Mouse (Mus musculus) embryo, embryonic 9.5 days (tissue): ENCODE results near the gene Mcat.

Experiments used
- DNase-seq: peaks from one replicate; pipeline ENCODE4 v3.0.0-alpha.2; 2017; ENCODE audit errors: extremely low spot score

Mcat gene

DNA sequence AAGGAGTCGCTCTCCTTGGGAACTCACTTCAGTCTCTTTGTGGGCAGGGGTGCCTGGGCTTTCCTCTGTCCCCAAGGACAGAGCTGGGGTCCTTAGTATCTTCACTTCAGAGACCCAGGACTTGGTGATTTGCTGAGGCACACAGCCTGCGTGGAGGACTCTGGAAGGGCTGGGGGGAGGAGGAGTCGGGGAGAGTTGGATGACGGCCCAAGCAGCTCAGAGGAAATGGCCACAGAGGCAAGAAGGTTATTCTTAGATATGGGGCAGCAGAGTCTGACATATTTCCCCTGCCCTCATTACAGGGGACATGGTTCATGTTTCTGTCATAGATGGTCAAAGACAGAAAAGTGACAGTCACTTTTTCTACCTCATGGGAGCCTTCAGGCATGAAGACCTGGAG, 23.7 kb downstream of the Mcat start:
- DNase-seq = no peak

DNA sequence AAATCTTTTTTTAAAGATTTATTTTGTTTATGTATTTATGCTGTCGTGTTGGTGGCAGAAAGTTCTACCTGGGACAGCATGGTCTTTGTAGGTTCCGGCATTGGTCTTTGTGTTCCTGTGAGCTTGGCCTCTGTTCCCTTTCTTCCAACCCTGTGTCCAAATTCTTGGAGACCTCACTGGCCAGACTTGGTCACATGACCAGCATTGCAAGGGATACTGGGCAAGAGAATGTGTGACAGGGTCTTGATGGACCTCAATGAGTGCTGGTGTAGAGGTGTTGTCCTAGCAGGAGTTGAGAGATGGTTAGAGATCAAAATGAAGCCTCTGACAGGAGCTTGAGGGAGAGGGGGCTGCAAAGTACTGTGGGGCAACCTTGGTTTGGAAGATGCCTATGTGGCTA, 24.7 kb downstream of the Mcat start:
- no peak for DNase-seq

DNA sequence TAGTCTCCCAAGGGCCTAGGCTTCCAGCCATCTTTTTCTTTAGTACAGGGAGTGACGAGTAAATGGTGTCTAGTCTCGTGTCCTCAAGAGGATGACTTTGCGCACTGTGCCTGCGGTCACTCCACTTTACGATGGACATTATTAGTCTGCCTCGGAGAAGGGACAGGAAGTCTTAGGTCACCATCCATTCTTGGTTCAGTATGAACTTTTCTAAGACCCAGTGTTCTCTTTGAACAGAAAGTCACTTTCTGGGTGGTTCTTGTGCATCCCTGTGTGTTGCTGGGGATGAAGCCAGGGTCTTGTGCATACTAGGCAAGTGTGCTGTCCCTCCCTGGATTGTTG, 27.7 kb downstream of the Mcat start:
- DNase-seq = no peak

DNA sequence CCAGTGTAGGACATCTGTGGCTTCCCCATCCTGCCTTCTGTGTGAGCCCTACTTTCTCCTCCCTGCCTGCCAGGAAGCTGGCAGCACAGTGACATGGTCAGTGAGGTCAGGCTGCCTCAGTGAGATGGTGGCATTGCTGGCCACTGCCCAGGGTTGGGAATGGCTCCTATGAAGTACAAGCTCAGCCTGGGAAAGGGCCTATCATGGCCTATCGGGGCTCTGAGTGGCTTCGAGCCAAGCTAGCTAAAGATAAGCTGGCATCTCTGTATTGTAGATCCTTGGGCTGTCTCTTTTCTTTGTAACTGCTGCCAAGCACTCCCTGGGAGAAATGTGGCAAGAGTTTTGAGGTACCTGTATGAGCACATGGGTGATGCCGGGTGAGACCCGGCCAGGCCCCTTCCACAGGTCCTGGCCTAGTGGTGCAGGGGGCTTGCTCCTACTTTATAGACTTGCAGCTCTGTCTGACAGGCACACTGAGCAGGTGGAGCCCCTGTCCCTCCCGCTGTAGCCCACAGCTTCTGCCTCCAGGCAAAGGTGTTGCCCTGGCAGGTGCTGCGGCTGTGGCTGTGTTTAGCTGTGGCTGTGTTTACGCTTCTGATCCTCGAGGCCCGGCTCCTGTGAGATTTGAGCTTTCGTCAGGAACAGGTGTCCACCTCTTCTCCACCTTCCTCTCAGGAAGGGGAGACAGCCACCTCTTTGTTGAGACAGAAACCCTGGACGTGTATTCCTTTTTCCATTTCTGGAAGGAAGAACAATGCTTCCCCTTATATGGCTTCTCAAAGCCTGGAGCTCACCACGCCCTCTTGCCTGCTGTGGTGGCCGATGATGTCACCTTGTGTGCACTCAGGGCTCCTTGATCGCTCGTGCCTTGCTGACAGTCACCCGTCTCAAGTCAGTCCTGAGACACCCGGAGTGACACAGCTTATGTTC, 28.4 kb downstream of the Mcat start:
- DNase-seq = no peak

DNA sequence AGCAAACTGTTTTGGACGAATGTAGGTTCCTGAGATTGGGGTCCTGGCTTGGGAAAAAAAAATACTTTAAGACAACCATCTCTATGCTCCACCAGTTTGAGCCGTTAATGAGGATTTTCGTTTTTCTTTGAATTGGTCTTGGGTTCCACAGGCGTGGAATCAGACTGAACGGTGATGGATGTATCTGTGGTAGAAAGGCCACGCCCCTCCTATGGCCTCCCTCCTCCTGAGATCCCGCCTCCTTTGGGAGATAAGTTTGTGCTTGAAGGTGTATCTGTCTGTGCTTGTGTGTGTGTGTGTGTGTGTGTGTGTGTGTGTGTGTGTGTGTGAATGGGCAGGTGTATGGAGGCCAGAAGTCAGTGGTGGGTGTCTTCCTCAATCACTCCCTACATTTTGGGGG, 31.0 kb downstream of the Mcat start:
- DNase-seq = no peak

DNA sequence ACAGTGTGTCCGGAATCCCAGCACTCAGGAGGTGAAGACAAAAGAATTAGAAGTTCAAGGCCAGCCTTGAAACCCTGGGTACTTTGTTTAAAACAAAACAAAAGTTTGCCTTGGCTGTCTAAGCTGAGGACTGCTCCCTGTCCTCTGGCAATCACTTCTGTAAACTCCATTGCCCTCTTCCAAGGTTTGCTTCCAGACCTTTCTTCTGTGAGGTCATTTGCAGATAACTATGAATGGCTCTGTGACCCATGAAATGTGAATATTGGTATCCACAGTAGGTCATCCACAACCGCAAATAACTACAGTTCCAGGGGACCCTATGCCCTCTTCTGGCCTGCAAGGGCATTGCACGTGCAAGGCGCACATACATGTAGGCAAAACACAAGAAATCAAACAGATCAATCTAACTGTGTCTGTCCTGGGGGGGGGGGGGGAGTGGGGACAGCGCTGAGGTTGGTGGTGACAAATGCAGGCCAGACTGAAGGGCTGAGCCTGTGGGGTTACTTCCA, 31.6 kb downstream of the Mcat start:
- DNase-seq = no peak

DNA sequence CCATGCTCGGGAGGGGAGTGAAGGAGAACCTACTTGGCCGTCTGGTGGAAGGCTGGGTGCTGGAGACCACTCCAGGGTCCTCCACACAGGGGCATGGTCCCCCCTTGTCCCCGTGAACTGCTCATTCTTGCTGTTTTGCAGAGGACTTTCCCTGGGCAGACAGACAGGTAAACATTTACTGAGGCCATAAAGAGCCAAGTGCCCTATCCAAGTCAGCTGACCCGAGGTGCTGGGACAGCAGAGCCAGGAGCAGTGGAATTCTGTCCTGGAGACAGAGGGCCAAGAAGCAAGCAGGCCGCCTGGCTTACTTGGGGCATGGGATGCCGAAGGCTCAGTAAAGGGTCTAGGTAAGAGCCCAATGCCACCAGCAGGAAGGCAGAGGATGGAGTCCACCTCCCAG, 32.9 kb downstream of the Mcat start:
- DNase-seq = no peak

DNA sequence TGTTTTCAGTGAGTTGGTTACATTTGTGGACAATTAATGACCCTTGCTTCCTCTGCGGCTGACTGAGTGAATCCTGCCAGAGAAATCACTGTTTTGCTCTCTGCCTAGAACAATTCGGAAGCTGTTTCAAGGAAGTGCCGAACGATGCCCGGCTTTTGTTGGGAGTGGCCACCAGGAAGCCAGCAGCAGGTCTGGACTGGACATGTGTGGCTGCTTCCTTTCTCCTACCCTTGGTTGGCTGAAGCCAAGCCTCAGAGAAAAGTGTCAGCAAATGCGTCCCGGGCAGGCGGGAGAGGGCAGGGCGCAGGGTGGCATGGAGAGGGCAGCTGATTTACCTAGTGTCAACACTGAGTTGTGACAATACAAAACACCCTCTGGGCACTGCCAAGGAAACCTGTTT, 33.4 kb downstream of the Mcat start:
- DNase-seq = no peak

DNA sequence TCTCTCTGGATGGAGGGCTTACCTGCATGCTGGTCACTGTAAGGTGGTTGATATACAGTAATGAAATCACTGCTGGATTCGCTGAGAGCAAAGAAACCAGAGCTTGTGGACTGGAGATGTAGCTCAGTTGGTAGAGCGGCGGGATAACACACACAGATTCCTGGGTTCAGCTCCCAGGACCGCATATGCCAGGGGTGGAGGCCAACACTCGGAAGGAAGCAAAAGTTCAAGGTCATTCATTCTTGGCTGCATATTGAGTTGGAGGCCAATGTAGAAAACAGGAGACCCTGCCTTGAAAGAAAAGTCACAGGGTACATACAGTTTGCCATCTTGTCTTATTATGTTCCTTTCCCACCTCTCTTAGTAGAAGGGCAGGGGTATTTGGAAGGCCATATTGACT, 33.8 kb downstream of the Mcat start:
- DNase-seq = no peak

DNA sequence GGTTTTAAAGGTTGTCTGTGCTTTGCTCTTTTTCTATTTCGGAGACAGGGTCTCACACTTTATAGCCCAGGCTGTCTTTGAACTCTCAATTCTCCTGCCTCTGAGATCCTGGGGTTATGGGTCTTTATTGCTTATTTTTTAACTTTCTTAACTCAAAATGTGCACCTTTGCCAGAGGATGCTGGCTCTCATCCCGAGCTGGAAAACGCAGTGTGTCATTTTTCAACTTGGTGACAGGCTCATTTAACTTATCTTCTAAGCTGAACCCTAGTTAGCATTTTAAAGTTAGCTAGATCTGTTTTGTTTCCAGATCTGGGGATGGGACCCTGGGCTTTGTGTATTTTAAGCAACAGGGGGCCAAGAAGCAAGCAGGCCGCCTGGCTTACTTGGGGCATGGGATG, 34.7 kb downstream of the Mcat start:
- DNase-seq = no peak

DNA sequence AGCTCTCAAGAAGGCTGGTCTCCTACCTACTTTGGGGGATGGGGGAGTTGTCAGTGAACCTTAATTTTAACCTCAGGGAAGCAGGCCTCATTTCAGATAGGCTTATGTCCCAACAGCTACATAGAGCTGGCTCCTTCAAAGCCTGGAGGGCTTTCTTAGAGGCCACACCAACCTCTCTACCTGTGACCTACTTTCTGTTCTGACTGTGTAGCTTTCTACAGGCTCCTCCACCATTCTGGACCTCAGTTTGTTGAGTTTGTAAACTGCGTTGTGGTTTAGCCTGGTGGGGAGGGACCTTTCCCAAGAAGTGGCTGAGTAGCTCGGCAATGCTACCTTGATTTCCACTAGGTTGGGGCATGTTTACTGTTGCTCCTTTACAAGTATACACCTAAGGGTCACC, 35.8 kb downstream of the Mcat start:
- DNase-seq = no peak

DNA sequence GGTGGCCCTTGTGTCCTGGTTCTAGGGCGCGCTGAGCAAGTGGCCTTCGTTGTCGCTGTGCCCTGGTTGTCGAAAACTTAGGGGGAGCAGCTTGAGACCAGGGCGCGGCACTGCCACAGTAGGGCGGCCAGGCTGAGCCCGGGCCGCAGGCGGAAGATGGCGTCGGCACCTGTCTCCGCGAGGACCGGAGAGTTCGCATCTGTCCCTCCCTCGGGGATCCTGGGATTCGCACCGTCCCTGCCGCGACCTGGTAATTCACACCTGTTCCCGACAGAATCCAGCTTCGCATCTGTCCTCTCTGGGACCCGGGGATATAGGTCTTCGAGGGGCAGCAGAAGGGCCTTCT, 36.5 kb downstream of the Mcat start:
- no peak for DNase-seq

DNA sequence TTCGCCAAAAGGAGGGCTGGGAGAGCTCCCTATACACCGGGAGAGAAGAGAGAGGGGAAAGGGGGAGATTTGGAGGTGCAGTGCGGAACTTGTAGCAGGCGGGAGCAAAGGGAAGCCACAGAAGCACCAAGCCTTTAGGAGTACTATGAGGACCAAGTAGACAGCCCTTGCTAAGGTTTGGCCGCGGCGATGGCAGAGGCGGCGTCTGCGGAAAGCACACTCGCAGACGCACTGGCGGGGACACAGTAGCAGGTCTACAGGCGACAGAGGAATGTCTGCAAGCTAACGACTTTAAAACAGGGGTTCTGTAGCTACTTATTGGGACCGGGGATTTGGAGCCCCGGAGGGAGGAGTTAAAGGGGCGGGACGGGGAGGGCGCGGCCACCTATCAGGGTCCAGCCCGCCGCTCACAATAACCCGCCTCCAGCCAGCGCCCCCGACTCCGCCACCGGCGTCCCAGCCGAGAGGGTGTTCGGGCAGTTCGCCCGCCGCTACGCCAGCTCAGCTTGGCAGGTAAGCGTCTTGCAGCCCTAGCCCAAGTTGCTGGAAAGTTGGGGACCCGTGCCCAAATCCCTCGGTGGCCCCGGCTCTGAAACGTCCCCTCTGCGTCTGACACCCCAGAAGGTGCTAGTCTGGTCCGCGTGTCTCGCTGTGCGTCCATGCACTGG, 37.0 kb downstream of the Mcat start, which contains the start of gene Bik:
Gene Bik, plus strand, starts transcription at position 439 of the 668 bp plus-strand sequence.
- DNase-seq = peak; percentile 75

DNA sequence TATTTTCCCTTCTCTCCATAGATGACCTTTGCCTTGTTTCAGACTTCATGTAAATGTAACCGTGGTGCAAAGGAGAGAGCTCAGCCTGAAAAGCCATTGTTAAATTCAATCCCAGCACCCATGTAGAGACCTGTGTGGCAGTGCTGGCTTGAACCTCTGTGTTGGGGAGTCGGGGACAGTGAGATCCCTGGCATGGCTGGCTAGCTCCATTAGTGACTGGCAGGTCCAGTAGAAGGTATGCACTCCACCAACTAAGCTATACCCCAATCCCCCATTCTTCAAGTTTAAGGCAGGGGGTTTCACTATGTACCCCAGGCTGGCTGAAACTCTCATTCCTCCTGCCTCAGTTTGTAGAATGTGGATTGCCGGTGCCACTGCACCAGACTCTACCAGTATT, 39.3 kb downstream of the Mcat start:
- DNase-seq = no peak

DNA sequence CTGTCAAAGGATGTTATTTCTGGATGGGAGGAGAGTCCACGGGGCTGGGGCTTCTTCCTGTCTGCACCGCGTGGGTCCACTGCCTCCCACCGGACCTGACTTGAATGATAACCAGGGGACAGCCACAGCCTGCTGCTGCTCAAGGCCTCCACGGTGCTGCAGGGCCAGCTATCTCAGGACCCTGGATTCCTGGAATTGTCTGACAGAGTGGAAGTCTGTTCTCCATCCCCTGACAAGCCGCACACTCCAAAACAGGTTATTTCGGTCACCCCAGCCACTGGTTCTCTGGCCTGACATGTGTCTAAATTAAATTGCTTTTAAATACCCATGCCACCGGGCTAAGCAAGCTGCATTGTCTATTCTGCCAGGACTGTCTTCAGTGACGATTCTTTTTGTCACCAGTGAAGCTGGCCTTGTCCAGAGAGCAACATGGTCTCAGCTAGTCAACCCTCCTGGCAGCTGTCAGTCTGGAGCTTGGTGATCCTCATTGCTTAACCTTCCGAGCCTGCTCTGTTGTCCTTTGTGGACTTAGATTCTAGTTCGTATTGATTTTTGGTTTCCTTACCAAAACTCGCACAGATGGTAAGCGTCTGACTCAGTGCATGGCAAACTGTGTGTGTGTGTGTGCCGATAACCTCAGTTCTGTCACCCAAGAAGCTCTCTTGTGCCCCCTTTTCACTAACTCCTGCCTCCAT, 39.8 kb downstream of the Mcat start:
- DNase-seq = no peak

DNA sequence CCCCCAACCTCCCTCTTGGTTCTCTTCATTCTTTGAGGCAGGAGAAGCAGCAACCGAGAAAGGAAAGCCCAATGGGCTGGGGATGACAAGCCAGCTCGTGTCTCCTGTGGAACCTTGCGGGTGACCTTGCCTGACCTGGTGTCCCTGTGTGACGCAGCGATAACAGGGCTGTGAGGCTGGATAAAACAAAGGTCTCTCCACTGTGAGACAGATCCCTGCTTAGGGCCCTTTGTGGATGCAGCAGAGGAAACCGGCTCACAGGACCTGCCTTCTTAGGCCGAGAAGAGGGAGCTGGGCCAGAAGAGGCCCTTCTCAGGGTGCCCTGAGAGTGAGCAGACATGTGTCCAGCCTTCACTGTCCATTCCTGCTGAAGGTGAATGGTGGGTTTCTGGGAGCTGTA, 40.4 kb downstream of the Mcat start:
- no peak for DNase-seq

DNA sequence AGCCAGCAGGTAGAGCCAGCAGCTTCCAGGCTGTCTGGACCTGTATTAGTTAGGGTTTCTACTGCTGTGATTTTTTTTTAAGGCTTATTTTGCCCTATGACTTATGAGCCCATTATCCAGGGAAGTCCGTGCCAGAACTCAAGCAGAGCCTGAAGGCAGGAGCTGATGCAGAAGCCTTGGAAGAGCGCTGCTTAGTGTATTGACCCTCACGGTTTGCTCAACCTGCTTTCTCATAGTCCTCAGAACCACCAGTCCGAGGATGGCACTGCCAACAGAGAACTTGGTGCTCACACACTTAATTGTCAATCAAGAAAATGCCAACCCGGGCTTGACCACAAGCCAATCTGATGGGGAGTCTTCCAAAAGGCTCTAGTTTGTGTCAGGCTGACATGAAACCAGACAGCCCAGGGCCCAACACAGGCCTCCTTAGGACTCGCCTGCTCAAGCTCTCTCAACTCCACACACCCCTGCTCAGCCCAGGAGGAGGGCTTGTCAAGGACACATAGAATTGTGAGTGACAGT, 42.7 kb downstream of the Mcat start:
- no peak for DNase-seq

DNA sequence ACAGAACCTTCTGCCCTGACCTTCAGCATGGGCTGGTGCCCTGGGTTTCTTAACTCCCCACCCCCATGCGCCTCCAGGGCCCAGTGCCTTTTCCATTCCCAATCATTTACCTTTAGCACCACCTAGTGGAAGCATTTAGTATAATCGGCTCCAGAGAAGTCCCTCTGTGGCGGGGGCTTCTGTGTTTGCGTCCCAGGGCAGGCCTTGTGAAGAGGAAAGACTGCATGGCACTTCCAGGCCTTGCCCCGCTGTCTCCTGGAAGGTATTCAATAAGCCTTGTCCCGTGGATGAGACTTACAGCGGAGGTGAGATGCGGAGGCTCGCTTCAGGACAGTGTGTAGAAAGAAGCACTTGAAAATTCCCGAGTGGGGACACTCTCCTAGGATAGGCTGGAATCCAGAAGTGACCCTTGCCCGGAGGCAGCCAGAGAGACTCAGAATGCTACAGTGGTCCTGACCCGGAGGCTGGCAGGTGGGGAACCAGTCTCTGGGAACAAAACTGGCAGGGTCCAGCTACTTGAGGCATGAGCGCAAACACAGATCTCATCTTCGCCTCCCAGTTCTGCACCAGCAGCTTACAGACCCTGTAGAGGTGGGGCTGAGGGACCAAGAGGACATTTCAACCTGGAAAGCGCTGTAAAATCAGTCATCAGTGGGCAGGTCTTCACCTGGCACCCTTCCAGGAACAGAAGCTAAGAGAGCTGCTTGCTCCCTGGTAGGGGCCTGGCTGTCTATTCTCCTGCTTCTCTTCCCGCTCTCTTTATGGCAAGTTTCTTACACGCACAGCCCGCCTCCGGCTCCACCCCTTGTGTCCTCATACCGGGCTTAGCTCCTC, 45.2 kb downstream of the Mcat start:
- peak; percentile 88 for DNase-seq

DNA sequence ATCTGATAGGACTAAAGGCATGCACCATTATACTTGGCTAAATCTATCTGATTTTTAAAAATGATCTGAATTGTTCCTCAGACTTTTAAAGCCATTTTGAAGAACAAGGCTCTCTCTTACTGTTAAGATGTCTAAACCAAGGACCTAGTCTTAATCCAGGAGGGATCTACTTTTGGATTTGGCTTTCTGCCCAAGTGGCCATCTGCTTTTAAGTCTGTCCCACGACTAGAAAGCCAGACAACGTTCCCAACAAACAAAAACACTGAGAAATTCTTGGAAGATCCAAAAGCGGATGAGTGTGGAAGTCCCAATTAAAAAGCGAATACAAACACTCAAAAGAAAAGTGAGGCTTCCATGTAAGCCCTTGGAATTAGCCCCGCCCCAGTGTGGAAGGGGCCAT, 48.6 kb downstream of the Mcat start:
- DNase-seq = no peak

DNA sequence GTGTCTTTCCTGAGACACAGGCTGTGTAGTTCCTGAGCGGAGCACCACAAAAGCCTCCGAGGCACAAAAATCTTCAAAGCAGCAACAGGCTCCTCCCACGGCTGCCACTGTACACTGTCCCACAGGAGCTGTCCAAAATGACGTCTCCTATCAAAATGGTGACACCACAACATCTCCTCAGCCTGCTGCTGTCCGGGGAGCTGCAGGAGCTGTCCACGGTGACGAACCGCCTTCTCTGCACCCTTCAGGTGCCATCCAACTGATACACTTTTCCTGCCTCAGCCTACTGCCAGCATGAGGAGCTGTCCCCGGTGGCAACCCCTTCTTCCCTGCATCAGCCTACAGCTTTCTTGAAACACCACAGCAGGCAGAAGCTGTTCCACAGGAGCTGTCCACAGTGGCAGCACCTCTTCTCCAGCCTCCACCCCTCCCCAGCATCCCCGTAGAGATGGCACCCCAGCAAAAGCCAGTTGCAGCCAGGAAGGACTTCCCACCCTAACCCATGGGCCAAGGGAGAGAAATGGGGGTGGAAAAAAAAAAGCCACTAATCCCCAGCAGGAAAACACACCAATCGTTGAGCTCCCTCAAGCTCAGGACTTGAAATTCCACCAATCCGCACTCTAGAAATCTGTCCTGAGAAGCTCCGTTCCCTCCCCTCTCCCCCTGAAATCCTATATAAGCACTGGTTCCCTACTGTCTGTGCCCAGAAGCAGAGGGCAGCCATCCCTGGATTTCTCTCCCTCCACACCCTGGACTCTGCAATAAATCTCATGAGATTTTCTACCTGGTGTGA, 50.9 kb downstream of the Mcat start:
- no peak for DNase-seq
